Mouse (Mus musculus): Measurements from ENCODE around the gene C1galt1c1. TPM values are rescaled to one million over a fixed set of nuclear protein-coding genes. Genes with fewer than 3 reads are reported as not detected.

The C1galt1c1 gene
- polyA plus RNA-seq (2014; fragmentation: Illumina TruSeq; extraction: RNeasy Lipid Tissue Mini Kit (QIAGEN cat#74804); ENCODE audit: low replicate concordance), result 206 TPM

DNA sequence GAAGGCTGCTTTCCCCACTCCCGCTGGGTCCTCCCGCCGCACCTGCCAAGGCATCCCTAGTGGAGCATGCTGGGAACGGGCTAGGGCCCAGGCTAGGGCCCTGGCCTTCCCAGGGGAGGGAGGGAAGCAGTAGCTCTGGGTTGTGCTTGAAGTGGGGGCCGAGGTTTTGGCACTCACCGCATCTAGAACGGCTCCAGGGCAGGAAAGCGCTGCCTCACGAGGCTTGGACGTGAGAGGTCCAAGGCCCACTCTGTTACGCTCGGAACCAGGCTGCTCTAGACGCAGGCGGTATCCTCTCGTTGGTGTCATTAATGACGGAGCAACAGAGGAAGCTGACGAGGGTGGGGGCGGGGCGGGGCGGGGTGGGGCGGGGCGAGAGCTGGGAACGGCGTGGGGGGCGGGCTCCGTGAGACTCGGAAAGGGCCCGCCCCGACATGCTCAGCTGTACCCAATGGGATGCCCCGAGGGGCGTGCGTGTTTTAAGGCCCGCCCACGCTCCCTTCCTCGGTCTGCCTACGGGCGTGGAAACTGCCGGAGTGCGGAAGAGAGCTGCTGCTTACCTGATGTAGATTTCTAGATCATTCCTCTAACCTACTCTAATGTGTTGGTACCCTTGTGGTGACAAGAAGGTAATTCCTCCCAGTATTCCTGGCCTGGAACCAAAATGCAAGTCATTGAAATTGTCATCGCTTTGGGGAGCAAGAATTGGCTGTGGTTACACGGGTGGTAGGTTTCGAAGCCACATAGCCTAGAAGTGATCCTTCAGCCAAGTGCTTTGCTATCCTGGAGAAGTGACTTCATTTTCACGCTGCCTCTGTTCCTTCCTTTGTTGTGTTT is at the start of gene C1galt1c1:
Gene C1galt1c1, minus strand, starts transcription at position 287 of the 837 bp plus-strand sequence.

DNA sequence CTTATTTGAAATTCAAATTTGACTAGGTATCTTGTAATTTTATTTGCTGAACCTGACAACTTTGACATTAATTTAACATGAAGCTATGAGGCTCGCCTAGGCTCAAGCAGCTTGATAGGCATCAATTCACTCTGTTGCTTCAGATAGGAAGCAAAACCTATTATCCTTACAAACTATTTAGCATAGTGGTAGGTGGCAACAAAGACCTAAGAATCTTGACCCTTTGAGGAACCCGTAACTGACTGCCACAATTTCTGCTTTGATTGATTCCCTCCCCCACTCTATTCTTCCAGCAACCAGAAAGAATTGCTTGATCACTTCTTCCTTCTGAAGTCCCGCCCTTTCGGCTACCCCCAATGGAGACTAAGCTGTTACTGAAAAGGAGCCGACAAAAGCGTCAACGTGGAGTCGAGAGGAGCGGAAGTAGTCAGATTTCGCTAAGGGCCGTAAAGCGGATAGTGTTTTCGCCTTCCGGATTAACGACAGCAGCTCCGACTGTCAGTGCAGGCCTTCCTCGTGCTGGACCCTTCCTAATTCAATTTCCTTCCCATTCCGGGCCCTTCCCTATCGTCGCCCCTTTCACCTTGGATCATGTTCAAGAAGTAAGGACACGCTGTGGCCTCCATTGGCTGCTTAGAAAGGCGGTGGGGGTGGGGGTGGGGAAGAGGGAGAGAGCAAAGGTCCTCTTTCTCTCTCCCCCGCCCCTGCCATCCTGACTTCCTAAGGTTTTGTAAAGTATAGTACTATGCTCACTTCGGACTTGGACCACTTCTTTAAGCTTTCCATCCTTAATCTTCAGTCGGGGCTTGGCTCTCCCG is 34.5 kb downstream of the C1galt1c1 start, which contains the start of gene Mcts1:
Gene Mcts1, plus strand, starts transcription at position 402 of the 818 bp plus-strand sequence.

Other genes starting within 250 kb of the C1galt1c1 start
- gene Lamp2, start 178.6 kb downstream of the C1galt1c1 start, polyA plus RNA-seq (2014; fragmentation: Illumina TruSeq; extraction: RNeasy Lipid Tissue Mini Kit (QIAGEN cat#74804); ENCODE audit: low replicate concordance), result 605 TPM
- gene Cul4b, start 58.9 kb downstream of the C1galt1c1 start, polyA plus RNA-seq (2014; fragmentation: Illumina TruSeq; extraction: RNeasy Lipid Tissue Mini Kit (QIAGEN cat#74804); ENCODE audit: low replicate concordance), result 73.7 TPM
- 292 TPM for gene Mcts1, start 34.5 kb downstream of the C1galt1c1 start, polyA plus RNA-seq (2014; fragmentation: Illumina TruSeq; extraction: RNeasy Lipid Tissue Mini Kit (QIAGEN cat#74804); ENCODE audit: low replicate concordance)
- gene 6030498E09Rik, start 137.6 kb upstream of the C1galt1c1 start, polyA plus RNA-seq (2014; fragmentation: Illumina TruSeq; extraction: RNeasy Lipid Tissue Mini Kit (QIAGEN cat#74804); ENCODE audit: low replicate concordance), result not detected